Mouse (Mus musculus): ENCODE data around the gene Pnliprp2.

Pnliprp2 gene

GRCm38 (mm10) chr19:58795114-58795669 lies 35.7 kb downstream of the Pnliprp2 start:
- no peak for DNase-seq (ENCODE audit: low read depth, low spot score)

GRCm38 (mm10) chr19:58805191-58805779 lies 45.8 kb downstream of the Pnliprp2 start:
- DNase-seq (ENCODE audit: low read depth, low spot score) = peak; percentile 76

- peak; percentile 81 for DNase-seq (ENCODE audit: low read depth, low spot score)
Measured at GRCm38 (mm10) chr19:58806364-58806763, 46.8 kb downstream of the Pnliprp2 start.

- no peak for DNase-seq (ENCODE audit: low read depth, low spot score)
Measured at GRCm38 (mm10) chr19:58808864-58809263, 49.3 kb downstream of the Pnliprp2 start.

- DNase-seq (ENCODE audit: low read depth, low spot score) = peak; percentile 60
Measured at GRCm38 (mm10) chr19:58810536-58810935, 51.0 kb downstream of the Pnliprp2 start.

GRCm38 (mm10) chr19:58815179-58815922 lies 55.8 kb downstream of the Pnliprp2 start:
- peak; percentile 55 for DNase-seq (ENCODE audit: low read depth, low spot score)

GRCm38 (mm10) chr19:58816453-58817041 lies 57.0 kb downstream of the Pnliprp2 start:
- peak; percentile 86 for DNase-seq (ENCODE audit: low read depth, low spot score)

GRCm38 (mm10) chr19:58817398-58817797 lies 57.9 kb downstream of the Pnliprp2 start:
- DNase-seq (ENCODE audit: low read depth, low spot score) = no peak

GRCm38 (mm10) chr19:58818571-58819415 lies 59.3 kb downstream of the Pnliprp2 start:
- DNase-seq (ENCODE audit: low read depth, low spot score) = peak; percentile 55

- peak; percentile 98 for DNase-seq (ENCODE audit: low read depth, low spot score)
Measured at GRCm38 (mm10) chr19:58822454-58823200, 63.1 kb downstream of the Pnliprp2 start.

- no peak for DNase-seq (ENCODE audit: low read depth, low spot score)
Measured at GRCm38 (mm10) chr19:58823301-58823700, 63.8 kb downstream of the Pnliprp2 start.

GRCm38 (mm10) chr19:58824316-58824715 lies 64.8 kb downstream of the Pnliprp2 start:
- no peak for DNase-seq (ENCODE audit: low read depth, low spot score)
